Mouse (Mus musculus) lung, postnatal 0 days (tissue): ENCODE results near the gene Olfr644.

Experiments used
- CTCF ChIP-seq: IDR thresholded peaks from 2 replicates; pipeline ENCODE4 v1.5.1; 2016; ENCODE audit warnings: antibody characterized with exemption, mild to moderate bottlenecking
- EP300 ChIP-seq: IDR thresholded peaks from 2 replicates; pipeline ENCODE4 v1.6.1; 2016; ENCODE audit warnings: antibody characterized with exemption, mild to moderate bottlenecking, control low read depth

GRCm38 (mm10) chr7:104052566-104052965 is 19.1 kb downstream of the Olfr644 start, which contains the start of gene Olfr642:
- TF ChIP-seq CTCF, result no peak
- TF ChIP-seq EP300, result no peak
